Mouse (Mus musculus) mouse trophoblast stem cell (cell line): ENCODE measurements around the gene Thnsl2.

Experiments used
- in situ Hi-C, 2 experiments: fragments of 300-500 bp; cut with MseI, MboI; formaldehyde crosslinking; loops; 2 replicates in 1 of 2; 3 replicates in 1 of 2; pipeline ENCODE4 v1.15.1; 2025

The Thnsl2 gene

GRCm38 (mm10) chr6:71143894-71144455, at the start of gene Thnsl2:
TSS of gene Thnsl2 (minus strand) at chr6:71144439.
- in situ Hi-C loops, result no loop called here

GRCm38 (mm10) chr6:71193151-71193740, 49.0 kb upstream of the Thnsl2 start:
- in situ Hi-C loops, result no loop called here

- in situ Hi-C loops, result no loop called here
Measured at GRCm38 (mm10) chr6:71190501-71190900, 46.3 kb upstream of the Thnsl2 start.

- in situ Hi-C loops, result no loop called here
Measured at GRCm38 (mm10) chr6:71189578-71189977, 45.3 kb upstream of the Thnsl2 start.

- in situ Hi-C loops, result no loop called here
Measured at GRCm38 (mm10) chr6:71184941-71185604, 40.8 kb upstream of the Thnsl2 start.

GRCm38 (mm10) chr6:71180596-71180995, 36.4 kb upstream of the Thnsl2 start:
- in situ Hi-C loops, result no loop called here

- in situ Hi-C loops, result loop anchor here in 1 of 2 experiments (25.0 kb wide), 1 partner anchor 214 kb away; no protein-coding TSS in a partner anchor
Measured at GRCm38 (mm10) chr6:71172812-71173580, 28.8 kb upstream of the Thnsl2 start.

- in situ Hi-C loops, result loop anchor here (10.0 to 25.0 kb wide), 2 partner anchors 221 to 228 kb away; no protein-coding TSS in a partner anchor
Measured at GRCm38 (mm10) chr6:71166551-71167169, 22.4 kb upstream of the Thnsl2 start.

- in situ Hi-C loops, result loop anchor here (10.0 to 25.0 kb wide), 2 partner anchors 223 to 230 kb away; no protein-coding TSS in a partner anchor
Measured at GRCm38 (mm10) chr6:71164394-71164793, 20.2 kb upstream of the Thnsl2 start.

- in situ Hi-C loops, result loop anchor here (10.0 to 25.0 kb wide), 2 partner anchors 225 to 233 kb away; no protein-coding TSS in a partner anchor
Measured at GRCm38 (mm10) chr6:71162269-71162668, 18.0 kb upstream of the Thnsl2 start.

- in situ Hi-C loops, result loop anchor here (10.0 to 25.0 kb wide), 2 partner anchors 226 to 234 kb away; no protein-coding TSS in a partner anchor
Measured at GRCm38 (mm10) chr6:71161290-71161689, 17.1 kb upstream of the Thnsl2 start.

GRCm38 (mm10) chr6:71156674-71157326, 12.6 kb upstream of the Thnsl2 start:
- in situ Hi-C loops, result loop anchor here in 1 of 2 experiments (25.0 kb wide), 1 partner anchor 231 kb away; no protein-coding TSS in a partner anchor

GRCm38 (mm10) chr6:71154861-71155260, 10.6 kb upstream of the Thnsl2 start:
- in situ Hi-C loops, result loop anchor here in 1 of 2 experiments (25.0 kb wide), 1 partner anchor 232 kb away; no protein-coding TSS in a partner anchor

GRCm38 (mm10) chr6:71153486-71153885, 9.2 kb upstream of the Thnsl2 start:
- in situ Hi-C loops, result loop anchor here in 1 of 2 experiments (25.0 kb wide), 1 partner anchor 234 kb away; no protein-coding TSS in a partner anchor

- in situ Hi-C loops, result loop anchor here in 1 of 2 experiments (25.0 kb wide), 1 partner anchor 236 kb away; no protein-coding TSS in a partner anchor
Measured at GRCm38 (mm10) chr6:71151098-71151497, 6.9 kb upstream of the Thnsl2 start.

GRCm38 (mm10) chr6:71149534-71149933, 5.3 kb upstream of the Thnsl2 start:
- in situ Hi-C loops, result no loop called here

- in situ Hi-C loops, result no loop called here
Measured at GRCm38 (mm10) chr6:71148336-71148735, 4.1 kb upstream of the Thnsl2 start.

- in situ Hi-C loops, result no loop called here
Measured at GRCm38 (mm10) chr6:71145288-71145989, 1.2 kb upstream of the Thnsl2 start.

GRCm38 (mm10) chr6:71143154-71143893, 915 bp downstream of the Thnsl2 start:
- in situ Hi-C loops, result no loop called here
